Mouse (Mus musculus): Measurements from ENCODE around the gene Cap2. TPM values are rescaled to one million over a fixed set of nuclear protein-coding genes. Genes with fewer than 3 reads are reported as not detected.

The Cap2 gene
- total RNA-seq (2017) = 0.15 and 1.0 TPM in 2 replicates

GRCm38 (mm10) chr13:46501800-46502389, at the start of gene Cap2:
TSS of gene Cap2 (plus strand) at chr13:46501848.
- ATAC-seq (replicated peaks; ENCODE audit: low read depth, poor library complexity, severe bottlenecking) = peak; percentile 96

GRCm38 (mm10) chr13:46459546-46459945, 42.1 kb upstream of the Cap2 start:
- ATAC-seq (replicated peaks; ENCODE audit: low read depth, poor library complexity, severe bottlenecking) = no peak

DNA sequence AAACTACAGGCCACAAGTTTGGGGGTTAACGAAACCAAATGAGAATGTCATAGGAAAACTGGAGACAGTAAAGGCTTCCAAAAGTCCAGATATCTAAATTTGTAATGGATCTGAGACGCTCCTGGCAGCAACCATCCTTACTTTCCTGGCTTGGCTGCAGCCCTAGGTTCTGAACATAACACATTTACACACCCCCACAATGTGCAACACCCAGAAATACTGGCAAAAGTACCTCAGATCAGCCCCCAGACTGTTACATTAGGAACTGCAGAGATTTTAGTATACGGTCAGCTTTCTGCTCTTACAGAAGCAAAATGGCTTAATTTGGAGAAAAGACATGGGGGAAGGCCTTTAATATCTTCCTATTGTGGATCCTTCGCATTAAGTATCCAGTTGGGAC, 39.4 kb upstream of the Cap2 start:
- no peak for ATAC-seq (replicated peaks; ENCODE audit: low read depth, poor library complexity, severe bottlenecking)

- no peak; the same call in 1 of the 2 replicates for ATAC-seq (replicated peaks; ENCODE audit: low read depth, poor library complexity, severe bottlenecking)
Measured at GRCm38 (mm10) chr13:46463764-46464163, 37.9 kb upstream of the Cap2 start.

- no peak for ATAC-seq (replicated peaks; ENCODE audit: low read depth, poor library complexity, severe bottlenecking)
Measured at GRCm38 (mm10) chr13:46468251-46468650, 33.4 kb upstream of the Cap2 start.

DNA sequence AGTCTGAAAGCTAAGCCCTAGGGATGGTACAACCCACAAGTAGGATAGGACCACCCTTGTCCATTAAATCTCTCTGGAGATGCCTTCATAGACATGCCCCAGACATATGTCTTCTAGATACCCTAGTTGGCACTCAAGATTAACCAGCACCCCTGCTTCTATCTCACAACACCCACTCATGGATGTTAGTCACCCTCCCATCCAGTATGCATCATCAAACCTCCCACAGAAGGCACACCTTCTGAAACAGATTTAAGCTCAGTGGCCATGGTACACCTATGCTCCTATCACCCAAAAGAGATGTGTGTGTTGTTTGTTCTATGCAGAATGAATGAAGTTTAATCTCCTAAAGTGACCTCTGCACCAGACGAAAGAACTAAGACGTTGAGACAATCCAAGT, 32.1 kb upstream of the Cap2 start:
- ATAC-seq (replicated peaks; ENCODE audit: low read depth, poor library complexity, severe bottlenecking) = no peak

DNA sequence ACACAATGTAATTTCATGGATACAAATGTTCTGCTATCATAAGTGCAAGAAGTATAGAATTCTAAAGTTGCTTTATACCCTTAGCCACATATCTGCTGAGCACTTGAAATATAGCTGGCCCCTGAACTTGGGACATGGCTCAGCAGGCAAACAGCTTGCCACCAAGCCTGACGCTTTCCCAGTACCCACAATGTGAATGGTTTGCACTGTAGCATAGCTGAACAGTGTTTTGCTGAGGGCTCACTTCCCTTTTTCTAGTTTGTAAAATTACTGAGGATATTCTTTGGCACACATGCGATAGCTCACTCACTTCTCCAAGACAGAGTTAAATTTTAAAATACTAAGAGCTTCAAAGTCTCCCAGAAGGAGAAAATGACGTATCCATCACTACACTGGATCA, 20.4 kb upstream of the Cap2 start:
- ATAC-seq (replicated peaks; ENCODE audit: low read depth, poor library complexity, severe bottlenecking) = peak; percentile 68

GRCm38 (mm10) chr13:46485605-46486004, 16.0 kb upstream of the Cap2 start:
- ATAC-seq (replicated peaks; ENCODE audit: low read depth, poor library complexity, severe bottlenecking) = no peak

DNA sequence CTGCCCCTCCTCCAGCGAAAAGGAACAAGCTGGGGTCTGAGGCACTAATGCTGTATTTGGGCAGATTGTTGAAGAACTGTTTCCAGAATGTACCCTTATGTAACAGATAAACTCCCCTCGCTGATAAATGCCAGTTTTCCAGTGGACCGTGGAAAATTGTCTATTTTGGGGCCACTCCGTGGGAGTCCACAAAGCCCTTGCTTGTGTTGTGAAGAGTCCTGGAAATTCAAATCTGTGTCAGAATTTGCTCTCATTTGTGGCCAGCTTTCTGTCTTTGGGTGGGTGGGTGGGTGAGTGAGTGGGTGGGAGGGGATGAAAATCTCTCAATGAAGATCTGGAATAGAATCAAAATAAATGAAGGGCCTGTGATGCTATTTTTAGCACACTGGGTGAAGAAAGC, 13.5 kb upstream of the Cap2 start:
- ATAC-seq (replicated peaks; ENCODE audit: low read depth, poor library complexity, severe bottlenecking) = no peak

DNA sequence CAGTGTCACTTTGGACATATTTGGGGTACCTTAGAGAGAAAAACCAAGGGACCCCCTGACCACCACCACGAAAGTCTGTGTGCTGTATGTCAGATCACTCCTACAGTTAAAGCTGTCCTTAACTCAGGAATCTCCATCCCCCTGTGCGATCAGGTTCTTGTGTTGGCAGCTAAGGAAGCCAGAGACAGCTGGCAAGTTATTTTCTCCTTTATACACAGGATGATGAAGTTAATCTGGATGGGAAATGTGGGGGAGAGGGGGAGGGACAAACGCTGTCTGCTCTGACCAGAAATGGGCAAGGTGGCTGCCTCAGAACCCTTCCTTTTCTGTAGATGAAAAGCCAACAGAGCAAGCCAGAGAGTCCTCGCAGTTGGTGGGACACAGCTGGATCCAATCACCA, 11.0 kb upstream of the Cap2 start:
- ATAC-seq (replicated peaks; ENCODE audit: low read depth, poor library complexity, severe bottlenecking) = no peak

DNA sequence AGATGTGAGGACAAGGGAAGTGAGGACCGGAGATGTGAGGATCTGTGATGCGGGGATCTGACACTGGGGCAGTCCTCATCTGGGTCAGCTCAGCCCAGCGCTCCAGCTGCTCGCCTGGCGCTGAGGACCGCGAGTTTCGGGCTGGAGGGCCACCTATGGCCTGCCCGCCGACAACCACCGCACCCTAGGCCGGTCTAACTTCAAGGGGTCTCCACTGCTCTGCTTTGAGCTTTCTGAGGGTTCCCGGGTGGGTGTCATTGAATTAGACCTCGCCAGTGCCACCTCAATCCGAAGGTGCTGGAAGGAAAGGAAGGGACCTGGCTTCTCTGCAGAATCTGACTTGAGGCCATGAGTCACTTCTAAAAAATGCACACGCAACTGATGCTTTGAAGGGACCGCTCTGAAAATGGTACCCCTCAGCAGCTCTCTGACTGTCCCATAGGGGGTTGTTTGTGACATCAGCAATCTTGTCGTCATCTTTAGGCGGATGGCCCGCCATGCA, 793 bp downstream of the Cap2 start:
- ATAC-seq (replicated peaks; ENCODE audit: low read depth, poor library complexity, severe bottlenecking) = peak; percentile 20; the same call in 1 of the 2 replicates

DNA sequence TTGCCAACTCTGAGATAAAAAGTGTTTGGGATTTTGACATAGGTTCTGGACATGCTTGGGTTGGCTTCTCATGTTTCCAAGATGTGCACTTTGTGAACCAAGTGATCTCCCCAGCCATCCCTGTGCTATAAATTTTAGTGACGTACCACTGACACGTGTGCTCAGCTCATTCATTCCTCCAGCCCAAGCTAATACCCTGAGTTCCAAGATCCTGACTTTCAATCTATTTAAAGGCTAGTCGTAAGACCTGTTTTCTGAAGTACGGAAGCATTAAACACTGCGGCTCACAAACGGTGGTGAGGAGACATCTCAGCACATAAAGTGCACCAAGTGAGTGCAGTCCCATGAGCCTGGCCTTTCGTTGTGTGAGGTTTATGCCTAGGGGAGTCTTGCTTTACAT, 6.3 kb downstream of the Cap2 start:
- ATAC-seq (replicated peaks; ENCODE audit: low read depth, poor library complexity, severe bottlenecking) = no peak

GRCm38 (mm10) chr13:46508823-46509222, 7.2 kb downstream of the Cap2 start:
- ATAC-seq (replicated peaks; ENCODE audit: low read depth, poor library complexity, severe bottlenecking) = no peak

DNA sequence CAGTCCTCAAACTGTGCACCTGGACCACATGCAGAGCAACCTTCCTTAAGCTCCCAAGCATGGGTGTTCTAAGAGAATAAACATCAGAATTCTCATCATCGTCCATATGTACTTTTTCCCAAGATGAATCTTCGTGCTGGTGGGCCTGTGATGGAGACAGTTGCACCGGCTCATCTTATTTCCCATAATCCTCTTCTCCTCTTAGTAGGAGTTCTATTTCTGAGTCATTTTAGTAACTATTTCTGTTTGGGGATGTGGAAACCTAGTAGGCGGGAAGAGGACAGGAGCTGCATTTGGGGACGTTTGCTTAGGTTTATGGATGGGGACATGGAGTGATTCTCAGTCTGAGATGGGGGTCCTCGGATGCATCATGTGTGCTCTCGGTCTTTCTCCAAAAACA, 8.8 kb downstream of the Cap2 start:
- ATAC-seq (replicated peaks; ENCODE audit: low read depth, poor library complexity, severe bottlenecking) = no peak

DNA sequence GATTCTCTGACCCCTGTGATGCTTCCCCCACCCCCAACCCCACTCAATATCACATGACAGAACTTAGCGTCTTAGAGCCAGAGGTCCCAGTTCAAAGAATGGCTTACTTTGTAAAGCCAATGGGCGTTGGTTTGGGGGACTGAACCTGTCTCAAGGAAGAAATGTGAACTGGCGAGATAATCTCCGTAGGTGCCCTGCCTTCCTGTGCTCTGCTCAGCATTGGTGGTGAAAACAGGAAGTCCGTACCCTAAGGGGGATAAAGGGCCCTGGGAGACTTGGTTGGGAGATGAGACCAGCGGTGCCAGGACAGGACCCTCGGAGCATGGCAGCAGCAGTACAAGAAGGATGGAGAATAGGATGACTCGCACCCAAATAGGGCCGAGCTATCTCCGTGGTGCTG, 12.8 kb downstream of the Cap2 start:
- no peak for ATAC-seq (replicated peaks; ENCODE audit: low read depth, poor library complexity, severe bottlenecking)

GRCm38 (mm10) chr13:46515120-46515523, 13.5 kb downstream of the Cap2 start:
- ATAC-seq (replicated peaks; ENCODE audit: low read depth, poor library complexity, severe bottlenecking) = no peak

- ATAC-seq (replicated peaks; ENCODE audit: low read depth, poor library complexity, severe bottlenecking) = no peak
Measured at GRCm38 (mm10) chr13:46515524-46515923, 13.9 kb downstream of the Cap2 start.

DNA sequence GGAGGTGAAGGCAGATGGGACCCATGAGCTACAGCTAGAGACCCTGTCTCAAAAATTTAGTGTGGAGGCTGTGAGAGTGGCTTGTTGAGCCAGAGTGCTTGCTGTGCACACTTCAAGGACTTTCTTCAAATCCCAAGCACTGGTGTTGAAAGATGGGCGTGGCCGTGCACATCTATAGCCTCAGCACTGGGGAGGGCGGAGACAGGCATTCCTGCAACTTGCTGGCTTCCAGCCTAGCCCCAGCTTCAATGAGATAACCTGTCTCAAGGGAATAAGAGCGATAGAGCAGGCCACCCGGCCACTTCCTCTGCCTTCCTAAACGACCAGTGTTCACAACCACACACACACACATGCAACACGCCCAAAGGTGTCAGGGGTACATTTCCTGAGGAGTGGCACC, 14.5 kb downstream of the Cap2 start:
- ATAC-seq (replicated peaks; ENCODE audit: low read depth, poor library complexity, severe bottlenecking) = 0 out of 2 replicates have a peak, but pooled peaks have one; percentile 8

DNA sequence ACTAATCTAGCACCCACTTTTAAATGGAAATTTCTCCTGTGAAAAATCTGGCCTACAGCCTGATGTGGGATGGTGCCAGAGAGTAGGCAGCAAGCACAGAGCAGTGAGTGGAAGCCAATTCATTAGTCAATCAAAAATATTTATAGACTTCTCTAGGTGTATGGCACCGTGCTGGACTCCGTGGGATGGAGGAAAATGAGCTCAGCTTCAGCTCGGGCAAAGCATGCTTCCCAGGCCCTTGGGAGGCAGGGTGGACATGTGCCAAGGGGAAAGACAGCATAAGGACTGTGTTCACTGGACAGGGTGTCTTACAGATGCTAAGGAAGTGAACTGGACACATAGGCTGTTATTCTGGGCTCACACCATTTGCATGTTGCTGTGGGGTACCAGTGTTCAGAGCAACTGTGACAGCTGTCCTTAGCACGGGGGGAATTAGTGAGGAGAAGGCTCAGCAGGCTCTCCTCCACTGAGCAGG, 15.6 kb downstream of the Cap2 start:
- no peak for ATAC-seq (replicated peaks; ENCODE audit: low read depth, poor library complexity, severe bottlenecking)

DNA sequence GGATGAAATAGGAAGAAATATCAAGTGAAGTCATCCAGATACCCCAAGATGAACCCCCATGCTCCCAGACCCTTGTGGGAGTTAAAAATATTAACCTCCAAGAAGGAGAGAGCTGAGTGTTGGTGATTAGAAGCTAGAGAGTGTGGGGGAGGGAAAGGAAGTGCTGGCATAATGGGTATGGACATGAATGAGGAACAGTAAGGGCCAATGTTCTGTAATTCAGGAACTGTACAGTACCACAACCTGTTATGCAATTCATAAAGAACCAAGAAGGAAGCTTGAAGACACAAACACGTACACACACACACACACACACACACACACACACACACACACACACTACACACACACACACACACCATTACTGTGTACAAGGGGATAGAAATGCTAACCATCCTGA, 19.8 kb downstream of the Cap2 start:
- ATAC-seq (replicated peaks; ENCODE audit: low read depth, poor library complexity, severe bottlenecking) = peak; percentile 77

GRCm38 (mm10) chr13:46522798-46523197, 21.1 kb downstream of the Cap2 start:
- no peak for ATAC-seq (replicated peaks; ENCODE audit: low read depth, poor library complexity, severe bottlenecking)

DNA sequence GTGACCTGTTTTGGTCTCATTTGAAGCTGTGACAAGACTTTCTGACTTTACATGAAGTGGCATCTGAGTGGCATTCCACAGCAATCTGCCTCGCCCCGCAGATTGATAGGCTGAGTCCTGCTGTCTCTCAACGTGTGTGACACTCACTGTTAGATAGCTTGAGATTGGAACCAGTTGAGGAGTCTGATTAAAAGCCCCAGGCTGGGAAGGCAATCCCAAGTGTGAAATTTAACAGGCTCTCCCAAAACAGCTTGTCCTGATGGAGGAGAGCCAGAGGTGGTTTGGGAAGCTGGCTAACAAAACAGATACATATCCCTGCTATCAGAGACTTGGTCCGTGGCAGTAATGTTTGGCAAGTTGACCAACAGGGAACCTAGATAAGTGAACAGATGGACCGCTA, 21.6 kb downstream of the Cap2 start:
- ATAC-seq (replicated peaks; ENCODE audit: low read depth, poor library complexity, severe bottlenecking) = no peak
